Mouse (Mus musculus) midbrain, embryonic 11.5 days (tissue): ENCODE results near the gene Klrb1f. TPM values are rescaled to one million over a fixed set of nuclear protein-coding genes. Genes with fewer than 3 reads are reported as not detected.
"Not testable (repeated sequence)": the region's sequence is repeated elsewhere in the genome, so short reads cannot be mapped to it uniquely, and the experiment has no call there.

Experiments
- ATAC-seq: fragments of 200-750 bp; cut with Nextera tagmentation; 2 replicates; pipeline ENCODE4 v1.8.0; 2017; ENCODE audit warnings: moderate TSS enrichment, moderate library complexity; ENCODE audit not compliant: low FRiP score
- DNase-seq: peaks from one replicate; pipeline ENCODE4 v3.0.0; 2015; ENCODE audit warnings: low spot score; ENCODE audit errors: missing footprints
- H3K27ac ChIP-seq: fragments of 300-500 bp; sonication (generic); 2 replicates; pipeline ENCODE4 v1.5.1; 2014; ENCODE audit warnings: low read depth, low read length
- H3K27me3 ChIP-seq: fragments of 300-500 bp; sonication (generic); 2 replicates; pipeline ENCODE4 v1.6.1; 2014; ENCODE audit warnings: mild to moderate bottlenecking, low read length, moderate library complexity, mixed read lengths; ENCODE audit not compliant: control insufficient read depth, insufficient read depth
- H3K36me3 ChIP-seq: fragments of 300-500 bp; sonication (generic); 2 replicates; pipeline ENCODE4 v1.6.1; 2014; ENCODE audit warnings: mild to moderate bottlenecking, low read length, moderate library complexity, mixed read lengths; ENCODE audit not compliant: control insufficient read depth, insufficient read depth
- H3K4me1 ChIP-seq: fragments of 300-500 bp; sonication (generic); 2 replicates; pipeline ENCODE4 v1.6.1; 2014; ENCODE audit warnings: low read length; ENCODE audit not compliant: control insufficient read depth, insufficient read depth
- H3K4me2 ChIP-seq: fragments of 300-500 bp; sonication (generic); 2 replicates; pipeline ENCODE4 v1.6.1; 2014; ENCODE audit warnings: mild to moderate bottlenecking, moderate library complexity
- H3K4me3 ChIP-seq: fragments of 300-500 bp; sonication (generic); 2 replicates; pipeline ENCODE4 v1.5.1; 2014; ENCODE audit warnings: low read depth, low read length
- H3K9ac ChIP-seq: fragments of 300-500 bp; sonication (generic); 2 replicates; pipeline ENCODE4 v1.6.1; 2014; ENCODE audit warnings: low read length
- H3K9me3 ChIP-seq: fragments of 300-500 bp; sonication (generic); 2 replicates; pipeline ENCODE4 v1.6.1; 2016; ENCODE audit warnings: low read length; ENCODE audit not compliant: control insufficient read depth
- WGBS: fragments of 180-500 bp; shearing (Covaris S2); extraction: QIAGEN DNeasy Blood & Tissue Kit; methylation state at CpG from one replicate; pipeline ENCODE4 v1.1.7; 2014; 5-methylcytosine and 5-hydroxymethylcytosine counted together
- polyA plus RNA-seq: library from polyadenylated mRNA; unstranded; fragments of >200 nt; fragmentation: Nextera tagmentation; extraction: Ambion mirVana; gene quantifications from 2 replicates; pipeline ENCODE4 v1.2.1, GENCODE M21; 2014

The Klrb1f gene
- polyA plus RNA-seq, 1 experiment from 2014 or later, result 0.23 TPM

- no peak for DNase-seq
- 90% methylated on average over 3 of the region's 3 CpGs for WGBS
- no peaks in the 10 kb centered on the region for H3K9me3 ChIP-seq
Measured at GRCm38 (mm10) chr6:129065407-129065806, 19.7 kb downstream of the Klrb1f start.

GRCm38 (mm10) chr6:129065857-129066256 is 20.2 kb downstream of the Klrb1f start:
- 92% methylated on average over 3 of the region's 3 CpGs for WGBS
- no peak overlapping the region for H3K4me3 ChIP-seq

More at GRCm38 (mm10) chr6:129065407-129065806, 19.7 kb downstream of the Klrb1f start:
- H3K9ac ChIP-seq, result no peak overlapping the region
- no peak overlapping the region for H3K4me3 ChIP-seq
- no peaks in the 10 kb centered on the region for H3K27me3 ChIP-seq
- H3K27ac ChIP-seq, result no peak overlapping the region
- H3K36me3 ChIP-seq, result no peaks in the 10 kb centered on the region
- no peak for ATAC-seq
- no peaks in the 10 kb centered on the region for H3K4me1 ChIP-seq
- no peak overlapping the region for H3K4me2 ChIP-seq

GRCm38 (mm10) chr6:129066530-129066929 is 20.8 kb downstream of the Klrb1f start:
- Histone ChIP-seq H3K36me3 (no peaks in the 10 kb centered on the region), H3K9me3 (no peaks in the 10 kb centered on the region), H3K9ac (no peak overlapping the region), H3K27me3 (no peaks in the 10 kb centered on the region), H3K4me1 (no peaks in the 10 kb centered on the region), H3K4me3 (no peak overlapping the region), H3K4me2 (no peak overlapping the region), H3K27ac (no peak overlapping the region)
- ATAC-seq (peak; percentile 61; the same call in 1 of the 2 replicates), DNase-seq (no peak)

More at GRCm38 (mm10) chr6:129065857-129066256, 20.2 kb downstream of the Klrb1f start:
- H3K4me2 ChIP-seq, result no peak overlapping the region
- ATAC-seq (no peak), DNase-seq (no peak)
- H3K36me3 ChIP-seq, result no peaks in the 10 kb centered on the region
- no peak overlapping the region for H3K27ac ChIP-seq
- no peaks in the 10 kb centered on the region for H3K27me3 ChIP-seq
- H3K4me1 ChIP-seq, result no peaks in the 10 kb centered on the region
- H3K9me3 ChIP-seq, result no peaks in the 10 kb centered on the region
- no peak overlapping the region for H3K9ac ChIP-seq

- H3K4me2 ChIP-seq, result no peak overlapping the region
- no peak overlapping the region for H3K4me3 ChIP-seq
- no peak overlapping the region for H3K9ac ChIP-seq
- 72% methylated on average over 1 of the region's 1 CpGs for WGBS
- no peaks in the 10 kb centered on the region for H3K36me3 ChIP-seq
- peak; percentile 82 for ATAC-seq
- no peaks in the 10 kb centered on the region for H3K27me3 ChIP-seq
- no peaks in the 10 kb centered on the region for H3K9me3 ChIP-seq
- no peak overlapping the region for H3K27ac ChIP-seq
- no peaks in the 10 kb centered on the region for H3K4me1 ChIP-seq
- DNase-seq, result no peak
Measured at GRCm38 (mm10) chr6:129066986-129067385, 21.3 kb downstream of the Klrb1f start.

GRCm38 (mm10) chr6:129085098-129085497 is 39.4 kb downstream of the Klrb1f start:
- Histone ChIP-seq H3K27me3 (no peaks in the 10 kb centered on the region), H3K9me3 (no peaks in the 10 kb centered on the region), H3K36me3 (no peaks in the 10 kb centered on the region), H3K4me1 (no peaks in the 10 kb centered on the region), H3K27ac (no peak overlapping the region), H3K9ac (no peak overlapping the region), H3K4me3 (no peak overlapping the region), H3K4me2 (no peak overlapping the region)
- WGBS, result 70% methylated on average over 6 of the region's 6 CpGs
- DNase-seq (no peak), ATAC-seq (no peak)

- WGBS, result 77% methylated on average over 2 of the region's 2 CpGs
- DNase-seq, H3K9ac ChIP-seq, H3K36me3 ChIP-seq, H3K27ac ChIP-seq, H3K4me1 ChIP-seq, H3K9me3 ChIP-seq, H3K4me2 ChIP-seq, ATAC-seq, H3K27me3 ChIP-seq, H3K4me3 ChIP-seq: not testable (repeated sequence)
Measured at GRCm38 (mm10) chr6:129086031-129086430, 40.3 kb downstream of the Klrb1f start.

GRCm38 (mm10) chr6:129088161-129088560 is 42.5 kb downstream of the Klrb1f start:
- Histone ChIP-seq H3K9ac (no peak overlapping the region), H3K36me3 (no peaks in the 10 kb centered on the region), H3K9me3 (no peaks in the 10 kb centered on the region), H3K4me1 (no peaks in the 10 kb centered on the region), H3K27ac (no peak overlapping the region), H3K27me3 (no peaks in the 10 kb centered on the region), H3K4me3 (no peak overlapping the region), H3K4me2 (no peak overlapping the region)
- ATAC-seq (no peak), DNase-seq (no peak)
- 78% methylated on average over 1 of the region's 1 CpGs for WGBS

- not testable (repeated sequence) for H3K4me3 ChIP-seq, H3K27me3 ChIP-seq, H3K9me3 ChIP-seq, H3K4me1 ChIP-seq, H3K36me3 ChIP-seq, DNase-seq, H3K9ac ChIP-seq, H3K27ac ChIP-seq, ATAC-seq, H3K4me2 ChIP-seq
- 94% methylated on average over 8 of the region's 8 CpGs for WGBS
Measured at GRCm38 (mm10) chr6:129088596-129088995, 42.9 kb downstream of the Klrb1f start.

- no peak overlapping the region for H3K4me2 ChIP-seq
- ATAC-seq, result peak; percentile 70; the same call in 1 of the 2 replicates
- H3K9ac ChIP-seq, result no peak overlapping the region
- H3K36me3 ChIP-seq, result no peaks in the 10 kb centered on the region
- no peaks in the 10 kb centered on the region for H3K9me3 ChIP-seq
- no peak overlapping the region for H3K4me3 ChIP-seq
- no peak for DNase-seq
- H3K27ac ChIP-seq, result no peak overlapping the region
- H3K4me1 ChIP-seq, result no peaks in the 10 kb centered on the region
- no peaks in the 10 kb centered on the region for H3K27me3 ChIP-seq
Measured at GRCm38 (mm10) chr6:129095166-129095565, 49.5 kb downstream of the Klrb1f start.

- no peak for DNase-seq
- WGBS, result 53% methylated on average over 1 of the region's 1 CpGs
- H3K4me1 ChIP-seq, result no peaks in the 10 kb centered on the region
Measured at GRCm38 (mm10) chr6:129097929-129098328, 52.2 kb downstream of the Klrb1f start.

More at GRCm38 (mm10) chr6:129097929-129098328, 52.2 kb downstream of the Klrb1f start:
- ATAC-seq, result no peak
- H3K4me3 ChIP-seq, result no peak overlapping the region
- no peak overlapping the region for H3K27ac ChIP-seq
- no peaks in the 10 kb centered on the region for H3K9me3 ChIP-seq
- no peaks in the 10 kb centered on the region for H3K36me3 ChIP-seq
- H3K27me3 ChIP-seq, result no peaks in the 10 kb centered on the region
- H3K9ac ChIP-seq, result no peak overlapping the region
- H3K4me2 ChIP-seq, result no peak overlapping the region
